Mouse (Mus musculus) cerebellum, postnatal 36 days (tissue): ENCODE measurements around the gene Mrvi1.

ENCODE experiments used
- DNase-seq, 2 experiments: peaks; one replicate each; pipeline ENCODE4 v3.0.0; 2021 to 2022; ENCODE audit warnings: mixed read lengths in 2 of 2

The Mrvi1 gene

DNA sequence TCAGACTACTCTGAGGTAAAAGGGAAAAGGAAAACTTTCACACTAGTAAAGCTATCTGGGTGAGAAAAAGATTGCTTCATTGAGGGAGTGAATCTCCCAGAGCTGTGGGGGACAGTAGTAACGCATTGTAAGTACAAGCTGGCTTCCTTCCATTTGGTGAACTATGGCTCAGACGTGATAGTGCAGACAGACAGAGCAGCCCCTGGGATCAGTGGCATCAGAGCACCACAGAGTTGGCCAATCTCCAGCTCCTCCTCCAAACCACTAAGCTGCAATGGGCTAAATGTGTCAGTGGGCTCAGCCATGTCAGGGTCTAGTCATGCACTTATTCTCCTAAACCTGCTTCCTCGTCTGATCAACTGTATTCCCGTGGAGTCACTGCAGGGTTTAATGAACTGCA, 158.7 kb downstream of the Mrvi1 start:
- DNase-seq: no peak

DNA sequence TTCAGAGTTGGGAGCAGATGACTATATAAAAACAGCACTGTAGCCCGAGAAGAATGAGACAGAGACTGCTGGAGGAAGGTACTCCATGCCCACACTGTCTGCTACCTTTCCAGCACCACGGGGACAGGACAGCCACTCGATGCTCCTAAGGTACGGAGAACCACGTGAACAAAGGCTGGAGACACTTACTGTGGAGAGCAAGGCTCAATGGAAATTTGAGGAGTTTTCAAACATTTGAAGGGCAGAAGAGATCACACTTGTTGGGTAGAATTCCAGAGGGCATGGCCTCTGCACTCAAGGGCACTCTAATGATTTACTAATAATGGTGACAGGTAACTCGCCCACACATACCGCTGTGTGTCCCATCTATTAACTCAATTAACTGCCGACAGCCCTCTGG, 159.2 kb downstream of the Mrvi1 start:
- DNase-seq: no peak

DNA sequence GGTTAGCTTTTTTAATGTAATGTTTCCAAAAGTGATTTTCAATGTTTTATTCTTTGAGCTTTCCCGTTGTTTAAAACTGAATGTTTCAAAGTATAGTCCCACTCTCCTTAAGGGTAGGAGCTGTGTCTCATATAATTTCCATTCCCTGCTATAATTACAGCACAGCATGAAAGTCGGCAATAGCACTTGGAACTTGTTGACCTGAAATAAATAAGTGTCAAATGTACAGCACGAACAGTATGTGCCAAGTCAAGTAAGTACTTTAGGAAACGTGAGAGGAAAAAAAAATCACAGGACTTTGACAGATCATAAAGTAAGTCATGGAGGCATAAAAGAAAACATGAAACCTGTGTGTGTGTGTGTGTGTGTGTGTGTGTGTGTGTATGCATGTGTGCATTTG, 160.2 kb downstream of the Mrvi1 start:
- DNase-seq: no peak

GRCm38 (mm10) chr7:110821653-110822052, 160.6 kb downstream of the Mrvi1 start:
- DNase-seq: peak; percentile 56 to 64

GRCm38 (mm10) chr7:110821068-110821467, 161.2 kb downstream of the Mrvi1 start:
- DNase-seq: no peak

DNA sequence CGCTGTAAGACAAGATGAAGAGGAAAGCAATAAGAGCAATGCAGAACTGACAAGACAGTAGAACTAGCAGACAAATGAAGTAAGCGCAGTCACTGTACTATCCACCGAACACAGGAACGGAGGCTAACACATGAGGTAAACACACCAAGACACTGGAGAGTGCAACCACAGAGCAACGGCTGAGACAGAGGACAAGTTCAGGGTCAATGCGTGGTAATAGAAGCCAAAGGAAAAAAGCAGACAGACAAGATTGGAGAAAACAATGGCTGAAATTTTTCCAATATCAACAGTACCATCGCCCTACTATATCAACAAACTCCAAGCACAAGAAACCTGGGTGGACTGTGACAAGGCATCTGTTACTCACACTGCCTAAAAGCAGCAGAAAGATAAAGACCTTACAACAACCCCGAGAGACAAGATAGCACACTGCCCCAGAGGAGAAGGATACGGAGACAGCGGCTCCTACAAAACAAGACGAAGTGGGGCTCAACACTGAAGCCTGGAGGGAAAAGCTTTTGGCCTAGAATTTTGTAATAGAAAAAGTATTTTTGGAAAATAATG, 163.4 kb downstream of the Mrvi1 start:
- DNase-seq: no peak
